Mouse (Mus musculus): Measurements from ENCODE around the gene Aanat.

DNA sequence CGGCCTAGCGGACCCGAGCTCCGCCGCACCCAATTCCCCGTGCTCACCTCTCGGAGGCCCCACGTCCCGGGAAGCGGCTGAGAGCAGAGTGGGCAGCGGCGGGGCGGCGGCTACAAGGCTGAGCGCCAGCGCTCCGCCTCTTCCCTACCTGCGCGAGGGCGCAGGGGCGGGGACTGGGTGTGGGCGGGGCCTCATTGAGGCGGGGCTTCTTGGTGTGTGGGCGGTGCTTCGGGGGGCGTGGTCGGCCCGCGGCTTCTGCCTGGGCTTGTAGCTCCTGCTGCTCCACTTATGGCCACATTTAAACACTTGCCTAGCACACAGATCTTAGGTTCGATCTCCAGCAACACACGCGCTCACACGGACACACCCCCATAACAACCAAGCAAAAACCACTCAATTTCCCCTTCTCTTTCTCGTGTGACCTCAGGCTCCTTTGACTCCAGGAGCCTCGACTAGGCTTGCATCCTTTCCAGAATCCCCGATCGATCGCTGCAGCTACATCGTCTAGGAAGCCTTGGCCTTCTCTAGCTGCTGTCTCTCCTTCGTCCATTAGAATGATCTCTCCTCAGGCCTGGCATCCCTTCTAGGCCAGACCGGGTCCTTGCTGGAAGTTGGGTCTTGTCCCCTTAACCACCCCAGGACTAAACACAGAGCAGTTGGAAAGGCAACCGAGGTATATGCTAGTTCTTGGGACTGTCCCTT lies 38.0 kb downstream of the Aanat start:
- TF ChIP-seq EP300 (IDR thresholded peaks at IDR 0.05; ENCODE audit: low read depth) (no peak), CTCF (IDR thresholded peaks at IDR 0.05; ENCODE audit: low read depth) (no peak)

Data from heart, postnatal 0 days (tissue).